Mouse (Mus musculus) thymus, postnatal 36 days (tissue): ENCODE results near the gene Fermt2.

Experiments used
- DNase-seq, 2 experiments: peaks; one replicate each; pipeline ENCODE4 v3.0.0; 2022; ENCODE audit warnings: mixed read lengths in 2 of 2

Gene Fermt2

GRCm38 (mm10) chr14:45529411-45530363, at the start of gene Fermt2:
TSS of gene Fermt2 (minus strand) at chr14:45530118.
- peak in 1 of 2 experiments; percentile 7 for DNase-seq

GRCm38 (mm10) chr14:45566066-45566937, 36.4 kb upstream of the Fermt2 start:
- peak; percentile 41 to 63 for DNase-seq

- peak in 1 of 2 experiments; percentile 6 for DNase-seq
Measured at GRCm38 (mm10) chr14:45565216-45566065, 35.5 kb upstream of the Fermt2 start.

- no peak for DNase-seq
Measured at GRCm38 (mm10) chr14:45563577-45563976, 33.7 kb upstream of the Fermt2 start.

- no peak for DNase-seq
Measured at GRCm38 (mm10) chr14:45561681-45562080, 31.8 kb upstream of the Fermt2 start.

- no peak for DNase-seq
Measured at GRCm38 (mm10) chr14:45559018-45559417, 29.1 kb upstream of the Fermt2 start.

GRCm38 (mm10) chr14:45554336-45554735, 24.4 kb upstream of the Fermt2 start:
- no peak for DNase-seq

GRCm38 (mm10) chr14:45553854-45554253, 23.9 kb upstream of the Fermt2 start:
- DNase-seq: no peak

- DNase-seq: no peak
Measured at GRCm38 (mm10) chr14:45552431-45552830, 22.5 kb upstream of the Fermt2 start.

- peak in 1 of 2 experiments; percentile 14 for DNase-seq
Measured at GRCm38 (mm10) chr14:45551121-45551768, 21.3 kb upstream of the Fermt2 start.

GRCm38 (mm10) chr14:45550010-45550647, 20.2 kb upstream of the Fermt2 start:
- DNase-seq: no peak

- no peak for DNase-seq
Measured at GRCm38 (mm10) chr14:45548118-45548517, 18.2 kb upstream of the Fermt2 start.

- DNase-seq: no peak
Measured at GRCm38 (mm10) chr14:45544905-45545304, 15.0 kb upstream of the Fermt2 start.

- no peak for DNase-seq
Measured at GRCm38 (mm10) chr14:45544026-45544425, 14.1 kb upstream of the Fermt2 start.

GRCm38 (mm10) chr14:45539659-45540468, 9.9 kb upstream of the Fermt2 start:
- peak; percentile 7 to 13 for DNase-seq

GRCm38 (mm10) chr14:45530364-45531345, 737 bp upstream of the Fermt2 start:
- DNase-seq: no peak

- no peak for DNase-seq
Measured at GRCm38 (mm10) chr14:45528861-45529260, 1.1 kb downstream of the Fermt2 start.

- DNase-seq: no peak
Measured at GRCm38 (mm10) chr14:45515771-45516170, 14.1 kb downstream of the Fermt2 start.

- DNase-seq: no peak
Measured at GRCm38 (mm10) chr14:45510787-45511186, 19.1 kb downstream of the Fermt2 start.
